Mouse (Mus musculus) MEL (cell line): ENCODE results near the gene Golga4.

Source experiments
- CHD1 ChIP-seq: IDR thresholded peaks from 2 replicates; pipeline ENCODE4 v1.6.1; 2012; ENCODE audit warnings: low read depth, mild to moderate bottlenecking, inconsistent platforms, low read length, improper control_type of control experiment
- CHD2 ChIP-seq: IDR thresholded peaks from 2 replicates; pipeline ENCODE4 v1.6.1; 2011; ENCODE audit warnings: low read length, improper control_type of control experiment
- CTCF ChIP-seq, 3 experiments: IDR thresholded peaks in 2 of 3; conservative IDR thresholded peaks in 1 of 3; 2 replicates each; pipeline ENCODE4 v1.5.1; 2011 to 2012; ENCODE audit warnings: low read length in 3 of 3, low read depth in 2 of 3, mild to moderate bottlenecking in 2 of 3, improper control_type of control experiment in 1 of 3, inconsistent platforms in 1 of 3, mixed read lengths in 1 of 3, moderate library complexity in 1 of 3; ENCODE audit not compliant: control insufficient read depth in 1 of 3, insufficient read depth in 1 of 3, poor library complexity in 1 of 3, severe bottlenecking in 1 of 3
- ELF1 ChIP-seq: IDR thresholded peaks from 2 replicates; pipeline ENCODE4 v1.6.1; 2014; ENCODE audit warnings: low read depth, mild to moderate bottlenecking, inconsistent platforms, low read length, improper control_type of control experiment, moderate library complexity
- EP300 ChIP-seq, 2 experiments: IDR thresholded peaks; 2 replicates each; pipeline ENCODE4 v1.6.1; 2011; ENCODE audit warnings: improper control_type of control experiment in 2 of 2, low read length in 2 of 2, low read depth in 1 of 2, mild to moderate bottlenecking in 1 of 2
- MAX ChIP-seq: IDR thresholded peaks from 2 replicates; pipeline ENCODE4 v1.6.1; 2011; ENCODE audit warnings: low read length, improper control_type of control experiment
- MYB ChIP-seq: IDR thresholded peaks from 2 replicates; pipeline ENCODE4 v1.6.1; 2011; ENCODE audit warnings: mild to moderate bottlenecking, low read depth, low read length, improper control_type of control experiment
- NRF1 ChIP-seq: IDR thresholded peaks from 2 replicates; pipeline ENCODE4 v1.6.1; 2014; ENCODE audit warnings: low read depth, mild to moderate bottlenecking, inconsistent platforms, low read length, improper control_type of control experiment, moderate library complexity; ENCODE audit not compliant: poor library complexity, insufficient read depth, severe bottlenecking
- POLR2A ChIP-seq, 2 experiments: IDR thresholded peaks; 2 replicates each; pipeline ENCODE4 v1.6.1; 2011 to 2012; ENCODE audit warnings: low read length in 2 of 2, mild to moderate bottlenecking in 2 of 2, control low read depth in 1 of 2, improper control_type of control experiment in 1 of 2, low read depth in 1 of 2, moderate library complexity in 1 of 2; ENCODE audit not compliant: control insufficient read depth in 1 of 2, insufficient read depth in 1 of 2, poor library complexity in 1 of 2
- TAL1 ChIP-seq: IDR thresholded peaks from 2 replicates; pipeline ENCODE4 v1.6.1; 2012; ENCODE audit warnings: mild to moderate bottlenecking, inconsistent platforms, low read length, moderate library complexity, mixed read lengths
- USF1 ChIP-seq: IDR thresholded peaks from 2 replicates; pipeline ENCODE4 v1.6.1; 2014; ENCODE audit warnings: low read depth, mild to moderate bottlenecking, inconsistent platforms, low read length, improper control_type of control experiment, moderate library complexity
- USF2 ChIP-seq, 2 experiments: IDR thresholded peaks; 2 replicates each; pipeline ENCODE4 v1.6.1; 2011 to 2012; ENCODE audit warnings: improper control_type of control experiment in 2 of 2, low read length in 2 of 2, borderline replicate concordance in 1 of 2, inconsistent platforms in 1 of 2, low read depth in 1 of 2, mild to moderate bottlenecking in 1 of 2; ENCODE audit not compliant: insufficient read depth in 1 of 2

DNA sequence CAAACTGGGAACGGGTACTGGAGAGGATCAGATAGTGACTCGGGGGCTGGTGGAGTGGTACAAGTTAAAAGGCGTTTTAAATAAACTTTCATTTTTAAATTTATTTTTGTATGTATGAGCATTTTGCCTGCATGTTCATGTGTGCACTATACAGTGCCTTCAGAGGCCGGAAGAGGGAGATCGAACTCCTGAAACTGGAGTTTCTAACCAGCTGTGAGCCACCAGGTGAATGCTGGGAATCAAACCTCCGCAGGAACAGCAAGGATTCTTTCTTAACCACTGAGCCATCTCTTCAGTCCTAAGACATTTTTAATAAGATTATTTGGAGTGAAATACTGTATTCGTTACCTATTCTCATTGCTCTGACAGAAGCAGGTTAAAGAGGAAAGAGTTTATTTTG is 8.0 kb upstream of the Golga4 start:
- no peak for TF ChIP-seq POLR2A (IDR thresholded peaks at IDR 0.05; ENCODE audit: control insufficient read depth in 1 of 2, insufficient read depth in 1 of 2, low read depth in 1 of 2, low read length in 2 of 2, poor library complexity in 1 of 2)
- no peak for TF ChIP-seq TAL1
- no peak for TF ChIP-seq EP300 (IDR thresholded peaks at IDR 0.05; ENCODE audit: low read depth in 1 of 2, low read length in 2 of 2)
- TF ChIP-seq USF1, result no peak
- TF ChIP-seq CTCF (IDR thresholded peaks at IDR 0.05 in 2 of 3, conservative IDR thresholded peaks at IDR 0.05 in 1 of 3; ENCODE audit: control insufficient read depth in 1 of 3, insufficient read depth in 1 of 3, low read depth in 2 of 3, low read length in 3 of 3, poor library complexity in 1 of 3, severe bottlenecking in 1 of 3), result no peak
- TF ChIP-seq ELF1, result no peak
- no peak for TF ChIP-seq NRF1
- no peak for TF ChIP-seq CHD1
- TF ChIP-seq MAX, result no peak
- no peak for TF ChIP-seq USF2 (IDR thresholded peaks at IDR 0.05; ENCODE audit: borderline replicate concordance in 1 of 2, insufficient read depth in 1 of 2, low read depth in 1 of 2, low read length in 2 of 2)
- TF ChIP-seq MYB, result no peak
- TF ChIP-seq CHD2, result no peak
